Mouse (Mus musculus) thymus, adult 2 months (tissue): ENCODE data around the gene Map4k4. TPM values are rescaled to one million over a fixed set of nuclear protein-coding genes. Genes with fewer than 3 reads are reported as not detected.

Experiments used
- DNase-seq: peaks from one replicate; pipeline ENCODE4 v3.0.0; 2021
- H3K27ac ChIP-seq: fragments of 200-500 bp; 2 replicates; pipeline ENCODE4 v1.5.1; 2012; ENCODE audit warnings: low read length, control low read depth; ENCODE audit not compliant: control insufficient read depth, insufficient read depth
- H3K27me3 ChIP-seq: fragments of 200-500 bp; 2 replicates; pipeline ENCODE4 v1.6.1; 2012; ENCODE audit warnings: mild to moderate bottlenecking, low read length, moderate library complexity, mixed read lengths; ENCODE audit not compliant: control insufficient read depth, insufficient read depth
- H3K36me3 ChIP-seq: fragments of 200-500 bp; 2 replicates; pipeline ENCODE4 v1.6.1; 2012; ENCODE audit warnings: mild to moderate bottlenecking, low read length, moderate library complexity; ENCODE audit not compliant: control insufficient read depth, insufficient read depth
- H3K4me1 ChIP-seq: fragments of 200-500 bp; replicated peaks from 2 replicates; pipeline ENCODE4 v1.6.1; 2012; ENCODE audit warnings: low read length; ENCODE audit not compliant: control insufficient read depth, insufficient read depth
- H3K4me3 ChIP-seq: fragments of 200-500 bp; 2 replicates; pipeline ENCODE4 v1.5.1; 2012; ENCODE audit warnings: mild to moderate bottlenecking, low read length, control low read depth, moderate library complexity; ENCODE audit not compliant: control insufficient read depth, insufficient read depth
- CTCF ChIP-seq: fragments of 200-500 bp; IDR thresholded peaks from 2 replicates; pipeline ENCODE4 v1.5.1; 2012; ENCODE audit warnings: mild to moderate bottlenecking, control low read depth, low read length, moderate library complexity, borderline replicate concordance; ENCODE audit not compliant: control insufficient read depth, poor library complexity, insufficient read depth; ENCODE audit errors: extremely low read depth
- POLR2A ChIP-seq: fragments of 200-500 bp; IDR thresholded peaks from 2 replicates; pipeline ENCODE4 v1.6.1; 2012; ENCODE audit warnings: mild to moderate bottlenecking, low read length, control low read depth, moderate library complexity; ENCODE audit not compliant: control insufficient read depth, poor library complexity, insufficient read depth; ENCODE audit errors: extremely low read depth
- WGBS: fragments of 180-500 bp; shearing (Covaris S2); methylation state at CpG from one replicate; pipeline ENCODE4 v1.1.7; 2018; 5-methylcytosine and 5-hydroxymethylcytosine counted together
- polyA plus RNA-seq: library from polyadenylated mRNA; depleted of rRNA; stranded (reverse); fragments of >200 nt; gene quantifications from 2 replicates; pipeline ENCODE4 v1.2.3, GENCODE M21; 2012

Map4k4 gene
- polyA plus RNA-seq, 1 experiment: 167 TPM

DNA sequence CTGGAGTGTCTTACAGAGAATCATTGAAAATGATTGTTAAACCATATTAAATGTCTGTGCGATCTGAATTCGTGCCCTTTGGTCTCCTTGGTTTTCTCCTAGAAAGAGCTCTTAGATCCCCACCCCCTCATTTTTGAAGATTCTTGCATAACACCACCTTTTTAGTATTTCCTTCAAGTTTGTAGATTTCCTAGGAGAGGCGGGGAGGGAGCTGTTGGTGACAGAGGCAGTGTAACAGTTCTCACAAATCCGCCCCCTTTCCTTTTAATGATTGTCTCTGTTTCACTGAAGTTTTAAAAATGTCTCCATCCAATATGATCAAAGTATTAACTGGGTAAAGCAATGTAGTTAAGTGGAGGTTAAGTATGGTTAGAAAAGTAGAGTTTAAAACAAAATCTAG lies 45.7 kb downstream of the Map4k4 start:
- DNase-seq: no peak
- WGBS: 80% methylated on average over 4 of the region's 4 CpGs
- H3K27me3 ChIP-seq: no peaks in the 10 kb centered on the region
- no peak for TF ChIP-seq CTCF
- no peak for TF ChIP-seq POLR2A
- H3K27ac ChIP-seq: no peak overlapping the region
- no peaks in the 10 kb centered on the region for H3K36me3 ChIP-seq
- H3K4me1 ChIP-seq: peaks cover 44% of the 10 kb centered on the region
- no peak overlapping the region for H3K4me3 ChIP-seq

DNA sequence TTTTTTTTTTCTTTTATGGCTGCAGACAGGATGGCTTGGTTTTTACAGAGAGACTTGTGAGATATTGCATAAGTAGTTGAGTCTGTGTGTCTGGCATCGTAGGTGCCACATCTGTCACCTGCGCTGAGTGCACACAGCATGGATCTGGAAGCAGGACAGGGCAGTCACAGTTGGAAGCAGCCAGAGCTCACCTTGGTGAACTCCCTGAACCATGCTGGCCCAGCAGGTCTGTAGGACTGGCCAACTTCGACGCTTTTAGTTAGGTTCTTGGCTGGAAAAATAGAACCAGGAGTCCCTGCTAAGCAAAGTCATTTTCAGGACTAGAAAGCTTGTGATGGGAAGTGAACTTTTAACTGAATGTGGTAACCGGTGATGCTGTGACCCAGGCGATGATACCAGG lies 46.5 kb downstream of the Map4k4 start:
- H3K4me3 ChIP-seq: no peak overlapping the region
- no peak for TF ChIP-seq POLR2A
- H3K27ac ChIP-seq: no peak overlapping the region
- H3K27me3 ChIP-seq: no peaks in the 10 kb centered on the region
- no peak for DNase-seq
- H3K4me1 ChIP-seq: peaks cover 41% of the 10 kb centered on the region
- 84% methylated on average over 6 of the region's 6 CpGs for WGBS
- no peaks in the 10 kb centered on the region for H3K36me3 ChIP-seq

DNA sequence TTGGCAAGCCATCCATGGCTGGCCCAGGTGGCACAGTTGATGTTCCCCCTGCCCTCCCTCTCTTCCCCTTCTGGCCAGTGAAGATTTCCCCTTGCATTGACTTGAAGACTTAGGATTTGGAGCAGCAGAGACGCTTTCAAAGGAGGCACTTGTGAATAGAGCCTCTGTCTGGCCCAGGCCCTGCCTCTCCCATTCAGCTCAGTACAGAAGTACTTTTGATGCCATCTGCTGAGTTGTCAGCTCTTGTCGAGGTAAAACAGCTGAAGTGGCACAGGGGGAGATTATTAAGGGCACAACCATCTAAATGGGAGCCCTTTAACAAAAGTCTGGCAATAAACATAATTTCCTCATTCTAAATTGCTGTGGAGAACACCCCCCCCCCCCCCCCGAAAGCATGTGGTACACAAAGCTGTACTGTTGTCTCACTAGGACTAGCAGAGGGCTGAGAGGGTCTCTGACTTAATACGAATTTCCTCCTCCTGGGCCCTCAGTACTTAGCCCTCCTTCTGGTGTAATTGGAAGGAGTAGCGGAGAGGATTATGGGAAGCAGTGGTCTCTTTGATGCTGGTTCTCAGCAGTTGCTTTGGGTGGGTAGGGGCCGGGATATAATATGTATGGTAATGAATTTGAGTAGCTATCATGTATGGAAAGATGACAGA lies 47.1 kb downstream of the Map4k4 start:
- H3K27me3 ChIP-seq: no peaks in the 10 kb centered on the region
- no peak overlapping the region for H3K4me3 ChIP-seq
- H3K36me3 ChIP-seq: no peaks in the 10 kb centered on the region
- TF ChIP-seq CTCF: no peak
- no peak for TF ChIP-seq POLR2A
- no peak for DNase-seq
- H3K4me1 ChIP-seq: peaks cover 42% of the 10 kb centered on the region
- no peak overlapping the region for H3K27ac ChIP-seq
- WGBS: 58% methylated on average over 6 of the region's 6 CpGs

DNA sequence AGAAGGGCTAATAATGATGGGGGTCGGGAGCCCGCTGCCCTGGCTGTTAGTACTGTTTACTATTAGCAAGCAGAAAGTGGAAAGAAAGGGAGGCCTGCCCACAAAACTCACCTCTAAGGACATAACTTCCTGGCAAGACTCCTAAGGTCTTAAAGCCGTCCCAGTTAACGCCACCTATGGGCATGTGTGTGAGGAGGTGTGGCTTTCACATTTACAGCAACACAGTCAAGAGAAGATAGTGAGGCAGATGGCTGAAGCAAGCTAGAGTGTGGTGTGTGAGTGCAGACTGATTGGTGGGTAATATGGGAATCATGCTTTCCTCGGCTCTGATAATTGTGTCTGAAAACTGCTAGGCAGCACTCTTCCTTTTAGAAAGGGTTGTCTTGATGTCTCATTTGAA lies 48.5 kb downstream of the Map4k4 start:
- DNase-seq: no peak
- WGBS: 27% methylated on average over 5 of the region's 5 CpGs
- no peaks in the 10 kb centered on the region for H3K27me3 ChIP-seq
- no peak overlapping the region for H3K4me3 ChIP-seq
- H3K27ac ChIP-seq: no peak overlapping the region
- H3K4me1 ChIP-seq: peaks cover 39% of the 10 kb centered on the region
- H3K36me3 ChIP-seq: no peaks in the 10 kb centered on the region
- TF ChIP-seq POLR2A: no peak
- no peak for TF ChIP-seq CTCF

DNA sequence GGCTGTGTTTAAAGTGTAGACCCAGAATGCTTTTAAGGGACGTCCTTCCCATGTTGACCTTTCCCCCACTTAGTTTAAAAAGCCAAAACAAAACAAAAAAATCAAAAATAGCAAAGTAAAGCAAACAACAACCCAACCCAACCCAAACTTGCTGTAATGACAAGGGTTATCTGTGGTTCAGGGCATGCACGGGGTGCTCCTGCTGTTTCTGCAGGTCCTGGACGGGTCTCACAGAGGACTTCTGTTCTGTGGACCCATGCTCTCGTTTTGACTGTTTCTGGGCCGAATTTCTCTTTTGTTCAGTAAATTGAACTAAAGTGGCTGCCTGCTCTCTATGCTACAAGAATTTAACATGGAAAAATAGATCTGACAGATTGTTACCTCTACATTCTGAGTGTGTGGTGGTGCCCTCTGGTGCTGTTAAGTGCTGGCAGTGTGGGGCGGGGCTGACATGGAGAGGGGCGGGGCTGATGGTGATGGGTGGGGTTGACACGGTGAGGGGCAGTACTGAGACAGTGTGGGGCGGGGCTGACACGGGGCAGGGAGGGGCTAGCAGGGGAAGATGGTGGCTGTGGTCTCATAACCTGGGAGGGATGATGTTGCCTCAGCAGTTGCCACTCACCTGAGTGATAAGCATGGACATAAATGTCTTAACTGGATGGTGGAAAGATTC lies 49.2 kb downstream of the Map4k4 start:
- TF ChIP-seq CTCF (no peak), POLR2A (no peak)
- Histone ChIP-seq H3K4me1 (peaks cover 40% of the 10 kb centered on the region), H3K4me3 (no peak overlapping the region), H3K27me3 (no peaks in the 10 kb centered on the region), H3K36me3 (no peaks in the 10 kb centered on the region), H3K27ac (no peak overlapping the region)
- DNase-seq: no peak
- 61% methylated on average over 10 of the region's 10 CpGs for WGBS

DNA sequence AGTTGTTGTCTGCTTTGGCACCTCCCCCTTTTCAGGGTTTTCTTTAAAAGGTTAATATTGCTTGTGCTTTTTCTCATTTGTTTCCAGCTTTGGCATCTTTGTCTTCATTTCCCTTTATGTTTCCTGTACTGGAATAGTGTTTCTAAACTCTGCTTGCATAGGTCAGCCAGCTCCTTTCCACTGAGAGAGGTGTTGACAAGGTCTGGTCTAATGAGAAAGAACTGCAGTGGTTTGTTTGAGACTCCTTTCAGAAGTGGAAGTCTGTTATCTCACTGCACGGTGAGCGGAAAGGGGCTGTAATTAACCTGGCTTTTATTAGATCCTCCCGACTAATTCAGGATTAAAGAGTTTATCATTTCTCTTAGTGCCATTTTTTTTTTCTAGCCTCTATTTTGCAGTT lies 49.9 kb downstream of the Map4k4 start:
- no peak overlapping the region for H3K27ac ChIP-seq

DNA sequence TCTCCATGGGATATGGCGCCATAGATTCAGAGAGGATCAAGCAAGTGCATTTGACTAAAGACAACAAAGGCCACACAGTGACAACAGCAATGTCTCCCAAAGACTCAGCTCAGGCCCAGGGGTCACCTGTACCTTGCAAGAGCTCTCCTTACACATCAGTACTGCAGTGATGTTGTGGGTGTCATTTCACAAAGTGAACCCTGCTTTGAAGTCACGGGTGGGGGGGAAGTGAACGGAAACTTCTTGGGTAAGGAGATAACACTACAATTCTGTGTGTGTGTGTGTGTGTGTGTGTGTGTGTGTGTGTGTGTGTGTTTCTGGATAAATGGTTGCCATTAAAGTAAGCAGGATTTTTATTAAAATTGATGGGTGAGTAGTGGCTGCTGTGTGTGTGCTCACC lies 53.9 kb downstream of the Map4k4 start:
- Histone ChIP-seq H3K27ac (no peak overlapping the region), H3K4me1 (peaks cover 50% of the 10 kb centered on the region), H3K36me3 (no peaks in the 10 kb centered on the region), H3K4me3 (no peak overlapping the region), H3K27me3 (no peaks in the 10 kb centered on the region)
- TF ChIP-seq POLR2A: no peak
- TF ChIP-seq CTCF: no peak
- WGBS: 34% methylated on average over 3 of the region's 3 CpGs
- no peak for DNase-seq

More for the DNA sequence above, 49.9 kb downstream of the Map4k4 start:
- H3K27me3 ChIP-seq: no peaks in the 10 kb centered on the region
- H3K36me3 ChIP-seq: no peaks in the 10 kb centered on the region
- no peak overlapping the region for H3K4me3 ChIP-seq
- DNase-seq: no peak
- peaks cover 41% of the 10 kb centered on the region for H3K4me1 ChIP-seq
- WGBS: 87% methylated on average over 3 of the region's 3 CpGs
- TF ChIP-seq CTCF (no peak), POLR2A (no peak)
